Mouse (Mus musculus): ENCODE data around the gene Srp9. TPM values are rescaled to one million over a fixed set of nuclear protein-coding genes. Genes with fewer than 3 reads are reported as not detected.

Gene Srp9
- polyA plus RNA-seq, 1 experiment from 2014 or later, result 141 TPM

- Histone ChIP-seq H3K4me2 (no peak overlapping the region), H3K27ac (ENCODE audit: low read depth) (no peak overlapping the region), H3K9me3 (ENCODE audit: low read depth, low read length) (no peaks in the 10 kb centered on the region), H3K9ac (no peak overlapping the region), H3K27me3 (ENCODE audit: insufficient read depth, low read length) (no peaks in the 10 kb centered on the region), H3K4me1 (ENCODE audit: insufficient read depth) (0 out of 2 replicates have a peak, but pooled peaks cover 6% of the 10 kb centered on the region), H3K36me3 (ENCODE audit: insufficient read depth) (no peaks in the 10 kb centered on the region), H3K4me3 (ENCODE audit: low read depth, low read length) (no peak overlapping the region)
- no peak for ATAC-seq (ENCODE audit: insufficient read depth)
- 87% methylated on average over 11 of the region's 11 CpGs for WGBS
- TF ChIP-seq CTCF (IDR thresholded peaks at IDR 0.05; ENCODE audit: low read depth), result no peak
- no peak for DNase-seq
These were observed 21.1 kb upstream of the Srp9 start for GRCm38 (mm10) chr1:182103436-182103835.

GRCm38 (mm10) chr1:182105023-182105422, 19.5 kb upstream of the Srp9 start:
- H3K4me2 ChIP-seq, result no peak overlapping the region
- TF ChIP-seq CTCF (IDR thresholded peaks at IDR 0.05; ENCODE audit: low read depth), result no peak
- H3K4me3 ChIP-seq (ENCODE audit: low read depth, low read length), result no peak overlapping the region
- 0 out of 2 replicates have a peak, but pooled peaks cover 6% of the 10 kb centered on the region for H3K4me1 ChIP-seq (ENCODE audit: insufficient read depth)
- no peak overlapping the region for H3K9ac ChIP-seq
- no peak overlapping the region for H3K27ac ChIP-seq (ENCODE audit: low read depth)
- H3K27me3 ChIP-seq (ENCODE audit: insufficient read depth, low read length), result no peaks in the 10 kb centered on the region
- H3K9me3 ChIP-seq (ENCODE audit: low read depth, low read length), result no peaks in the 10 kb centered on the region
- 45% methylated on average over 3 of the region's 3 CpGs for WGBS
- H3K36me3 ChIP-seq (ENCODE audit: insufficient read depth), result no peaks in the 10 kb centered on the region
- ATAC-seq (ENCODE audit: insufficient read depth), result no peak
- DNase-seq, result no peak

- DNase-seq (no peak), ATAC-seq (ENCODE audit: insufficient read depth) (no peak)
- H3K4me2 ChIP-seq, result no peak overlapping the region
- WGBS, result 62% methylated on average over 9 of the region's 9 CpGs
- H3K27ac ChIP-seq (ENCODE audit: low read depth), result no peak overlapping the region
- H3K9me3 ChIP-seq (ENCODE audit: low read depth, low read length), result no peaks in the 10 kb centered on the region
- no peaks in the 10 kb centered on the region for H3K36me3 ChIP-seq (ENCODE audit: insufficient read depth)
- H3K4me3 ChIP-seq (ENCODE audit: low read depth, low read length), result no peak overlapping the region
- peaks cover 15% of the 10 kb centered on the region for H3K4me1 ChIP-seq (ENCODE audit: insufficient read depth)
- no peaks in the 10 kb centered on the region for H3K27me3 ChIP-seq (ENCODE audit: insufficient read depth, low read length)
- no peak overlapping the region for H3K9ac ChIP-seq
- no peak for TF ChIP-seq CTCF (IDR thresholded peaks at IDR 0.05; ENCODE audit: low read depth)
These were observed 17.3 kb upstream of the Srp9 start for GRCm38 (mm10) chr1:182107251-182107650.

GRCm38 (mm10) chr1:182108397-182109099, 16.0 kb upstream of the Srp9 start:
- no peak overlapping the region for H3K4me3 ChIP-seq (ENCODE audit: low read depth, low read length)
- peaks cover 9% of the 10 kb centered on the region for H3K4me1 ChIP-seq (ENCODE audit: insufficient read depth)
- H3K36me3 ChIP-seq (ENCODE audit: insufficient read depth), result no peaks in the 10 kb centered on the region
- ATAC-seq (ENCODE audit: insufficient read depth), result peak; percentile 33; the same call in 1 of the 2 replicates
- no peak overlapping the region for H3K9ac ChIP-seq
- WGBS, result 65% methylated on average over 13 of the region's 13 CpGs
- DNase-seq, result peak; percentile 67
- no peak overlapping the region for H3K4me2 ChIP-seq
- H3K27ac ChIP-seq (ENCODE audit: low read depth), result no peak overlapping the region
- H3K9me3 ChIP-seq (ENCODE audit: low read depth, low read length), result no peaks in the 10 kb centered on the region
- TF ChIP-seq CTCF (IDR thresholded peaks at IDR 0.05; ENCODE audit: low read depth), result no peak
- no peaks in the 10 kb centered on the region for H3K27me3 ChIP-seq (ENCODE audit: insufficient read depth, low read length)

DNA sequence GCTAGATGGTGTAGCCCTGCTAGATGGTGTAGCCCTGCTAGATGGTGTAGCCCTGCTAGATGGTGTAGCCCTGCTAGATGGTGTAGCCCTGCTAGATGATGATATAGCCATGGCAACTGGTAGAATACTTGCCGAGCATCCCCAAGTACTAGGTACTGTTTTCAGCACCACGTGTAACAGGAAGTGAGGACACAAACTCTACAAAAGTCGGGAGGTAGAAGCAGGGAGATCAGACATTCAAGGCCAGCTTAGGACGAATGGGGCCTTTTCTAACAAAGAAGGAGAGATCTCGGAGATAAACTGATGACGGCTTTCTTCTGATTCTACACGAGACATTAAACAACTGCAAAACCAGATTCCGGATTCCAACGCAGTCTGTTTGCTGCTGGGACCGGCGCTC, 14.4 kb upstream of the Srp9 start:
- no peaks in the 10 kb centered on the region for H3K27me3 ChIP-seq (ENCODE audit: insufficient read depth, low read length)
- no peak for TF ChIP-seq CTCF (IDR thresholded peaks at IDR 0.05; ENCODE audit: low read depth)

GRCm38 (mm10) chr1:182110708-182111385, 13.7 kb upstream of the Srp9 start:
- H3K9me3 ChIP-seq (ENCODE audit: low read depth, low read length), result no peaks in the 10 kb centered on the region
- no peak overlapping the region for H3K4me2 ChIP-seq
- DNase-seq, result no peak
- no peaks in the 10 kb centered on the region for H3K27me3 ChIP-seq (ENCODE audit: insufficient read depth, low read length)
- H3K36me3 ChIP-seq (ENCODE audit: insufficient read depth), result no peaks in the 10 kb centered on the region
- ATAC-seq (ENCODE audit: insufficient read depth), result no peak
- no peak overlapping the region for H3K9ac ChIP-seq
- whole genome bisulfite sequencing, result 66% methylated on average over 15 of the region's 15 CpGs
- no peak overlapping the region for H3K4me3 ChIP-seq (ENCODE audit: low read depth, low read length)
- no peak for TF ChIP-seq CTCF (IDR thresholded peaks at IDR 0.05; ENCODE audit: low read depth)
- H3K27ac ChIP-seq (ENCODE audit: low read depth), result no peak overlapping the region
- peaks cover 9% of the 10 kb centered on the region for H3K4me1 ChIP-seq (ENCODE audit: insufficient read depth)

More for the DNA sequence above, 14.4 kb upstream of the Srp9 start:
- DNase-seq (no peak), ATAC-seq (ENCODE audit: insufficient read depth) (no peak)
- Histone ChIP-seq H3K4me1 (ENCODE audit: insufficient read depth) (peaks cover 9% of the 10 kb centered on the region), H3K36me3 (ENCODE audit: insufficient read depth) (no peaks in the 10 kb centered on the region), H3K4me2 (no peak overlapping the region), H3K4me3 (ENCODE audit: low read depth, low read length) (no peak overlapping the region), H3K9ac (no peak overlapping the region), H3K9me3 (ENCODE audit: low read depth, low read length) (no peaks in the 10 kb centered on the region), H3K27ac (ENCODE audit: low read depth) (no peak overlapping the region)
- WGBS, result 84% methylated on average over 11 of the region's 11 CpGs
